Mouse (Mus musculus) ES-E14 (cell line): ENCODE measurements at regions not wholly inside any gene's neighbourhood (a gene's known extent, or its start where the extent isn't known, plus 50 kb on each side); places are given as distances from the start of the nearest gene placed in this dataset.

Source experiments
- DNase-seq: peaks from one replicate; pipeline ENCODE4 v3.0.0-alpha.2; 2013; ENCODE audit warnings: low read depth, low spot score
- H3K27ac ChIP-seq: 2 replicates; pipeline ENCODE4 v1.5.1; 2012; ENCODE audit warnings: low read depth, mild to moderate bottlenecking, low read length, moderate library complexity, mixed read lengths; ENCODE audit not compliant: poor library complexity, insufficient read depth, severe bottlenecking
- H3K36me3 ChIP-seq: 2 replicates; pipeline ENCODE4 v1.6.1; 2012; ENCODE audit warnings: mild to moderate bottlenecking, low read length, moderate library complexity, mixed read lengths; ENCODE audit not compliant: control insufficient read depth, poor library complexity, insufficient read depth, severe bottlenecking
- H3K4me1 ChIP-seq, 2 experiments: fragments of 150-350 bp in 1 of 2; sonication (generic) in 1 of 2; 2 replicates each; pipeline ENCODE4 v1.6.1; 2012; ENCODE audit warnings: low read length in 2 of 2, mild to moderate bottlenecking in 1 of 2, mixed read lengths in 1 of 2; ENCODE audit not compliant: control insufficient read depth in 2 of 2, insufficient read depth in 2 of 2, poor library complexity in 1 of 2
- H3K4me3 ChIP-seq, 2 experiments: fragments of 150-350 bp in 1 of 2; sonication (generic) in 1 of 2; 2 replicates each; pipeline ENCODE4 v1.5.1; 2012; ENCODE audit warnings: low read length in 2 of 2, low read depth in 1 of 2, mild to moderate bottlenecking in 1 of 2, mixed read lengths in 1 of 2; ENCODE audit not compliant: insufficient read depth in 1 of 2, poor library complexity in 1 of 2, severe bottlenecking in 1 of 2
- H3K9ac ChIP-seq: 2 replicates; pipeline ENCODE4 v1.6.1; 2012; ENCODE audit warnings: low read depth, mild to moderate bottlenecking, low read length, mixed read lengths; ENCODE audit not compliant: poor library complexity, insufficient read depth, severe bottlenecking
- H3K9me3 ChIP-seq: fragments of 150-350 bp; sonication (generic); 2 replicates; pipeline ENCODE4 v1.6.1; 2012; ENCODE audit warnings: low read depth, mild to moderate bottlenecking, low read length; ENCODE audit not compliant: control insufficient read depth, insufficient read depth
- CHD2 ChIP-seq: IDR thresholded peaks from 2 replicates; pipeline ENCODE4 v1.6.1; 2014; ENCODE audit warnings: mild to moderate bottlenecking, low read depth, low read length, inconsistent platforms
- HCFC1 ChIP-seq: IDR thresholded peaks from 2 replicates; pipeline ENCODE4 v1.6.1; 2012; ENCODE audit warnings: low read length, inconsistent platforms, borderline replicate concordance; ENCODE audit not compliant: insufficient read depth
- MAFK ChIP-seq: IDR thresholded peaks from 2 replicates; pipeline ENCODE4 v1.6.1; 2014; ENCODE audit warnings: mild to moderate bottlenecking, low read depth, low read length, inconsistent platforms; ENCODE audit not compliant: insufficient read depth
- ZC3H11A ChIP-seq: IDR thresholded peaks from 2 replicates; pipeline ENCODE4 v1.6.1; 2012; ENCODE audit warnings: low read depth, mild to moderate bottlenecking, inconsistent platforms, low read length, borderline replicate concordance
- ZNF384 ChIP-seq: IDR thresholded peaks from 2 replicates; pipeline ENCODE4 v1.6.1; 2012; ENCODE audit warnings: low read depth, low read length, inconsistent platforms
- in situ Hi-C, 2 experiments: fragments of 600-800 bp; cut with MboI; formaldehyde crosslinking; loops; one replicate each; pipeline ENCODE4 v1.15.1; 2025; ENCODE audit warnings: low sequenced_read_pairs in 2 of 2, inconsistent platforms in 1 of 2; ENCODE audit not compliant: unreplicated experiment in 2 of 2

- Histone ChIP-seq H3K36me3 (no peaks in the 10 kb centered on the region), H3K27ac (no peak overlapping the region), H3K9me3 (no peaks in the 10 kb centered on the region), H3K4me3 (no peak overlapping the region), H3K4me1 (0 out of 4 replicates have a peak, but pooled peaks cover 0 to 3% of the 10 kb centered on the region in 2 experiments), H3K9ac (no peak overlapping the region)
- in situ Hi-C loops = no loop called here
- TF ChIP-seq ZNF384 (no peak), CHD2 (no peak), HCFC1 (no peak), ZC3H11A (no peak)
- DNase-seq = no peak
Observed at GRCm38 (mm10) chr11:7944373-7944772, 720.0 kb downstream of the Tns3 start.

- Histone ChIP-seq H3K27ac (no peak overlapping the region), H3K9me3 (no peaks in the 10 kb centered on the region; the same call in 1 of the 2 replicates), H3K36me3 (no peaks in the 10 kb centered on the region), H3K9ac (no peak overlapping the region), H3K4me1 (no peaks in the 10 kb centered on the region), H3K4me3 (no peak overlapping the region)
- in situ Hi-C loops = no loop called here
- TF ChIP-seq ZC3H11A = no peak
- DNase-seq = no peak
Observed at GRCm38 (mm10) chr11:7933611-7934010, 719.9 kb upstream of the Igfbp3 start.

GRCm38 (mm10) chr11:7932638-7933037, 718.9 kb upstream of the Igfbp3 start:
- Histone ChIP-seq H3K4me3 (no peak overlapping the region), H3K9ac (no peak overlapping the region), H3K4me1 (no peaks in the 10 kb centered on the region), H3K27ac (no peak overlapping the region), H3K36me3 (no peaks in the 10 kb centered on the region), H3K9me3 (peaks cover 7% of the 10 kb centered on the region)
- TF ChIP-seq ZNF384 = no peak
- no peak for TF ChIP-seq HCFC1
- TF ChIP-seq CHD2 = no peak
- TF ChIP-seq ZC3H11A = no peak
- no peak for TF ChIP-seq MAFK
- no peak for DNase-seq
- in situ Hi-C loops = no loop called here

GRCm38 (mm10) chr11:7931064-7931797, 717.5 kb upstream of the Igfbp3 start:
- Histone ChIP-seq H3K36me3 (no peaks in the 10 kb centered on the region), H3K27ac (no peak overlapping the region), H3K4me3 (no peak overlapping the region), H3K4me1 (no peaks in the 10 kb centered on the region), H3K9me3 (peaks cover 7% of the 10 kb centered on the region), H3K9ac (no peak overlapping the region)
- DNase-seq = no peak
- no peak for TF ChIP-seq HCFC1
- TF ChIP-seq ZC3H11A = no peak
- no peak for TF ChIP-seq MAFK
- no peak for TF ChIP-seq CHD2
- TF ChIP-seq ZNF384 = no peak
- in situ Hi-C loops = no loop called here

- in situ Hi-C loops = no loop called here
- Histone ChIP-seq H3K36me3 (no peaks in the 10 kb centered on the region), H3K27ac (no peak overlapping the region), H3K4me1 (no peaks in the 10 kb centered on the region), H3K4me3 (no peak overlapping the region), H3K9me3 (peaks cover 7% of the 10 kb centered on the region), H3K9ac (no peak overlapping the region)
- TF ChIP-seq ZNF384 (no peak), CHD2 (no peak), MAFK (no peak), HCFC1 (no peak), ZC3H11A (no peak)
- DNase-seq = no peak
Observed at GRCm38 (mm10) chr11:7927676-7928075, 714.0 kb upstream of the Igfbp3 start.
